Mouse (Mus musculus) spleen, adult 18-20 months (tissue): ENCODE data around the gene Aig1.
"Not testable (repeated sequence)": the region's sequence is repeated elsewhere in the genome, so short reads cannot be mapped to it uniquely, and the experiment has no call there.

Experiments used
- DNase-seq, 2 experiments: peaks; one replicate each; pipeline ENCODE4 v3.0.0; 2022; ENCODE audit warnings: mixed read lengths in 2 of 2

Gene Aig1

GRCm38 (mm10) chr10:13868371-13869321, at the start of gene Aig1:
Gene Aig1 (minus strand): TSS chr10:13868980.
- peak; percentile 75 to 81 for DNase-seq

GRCm38 (mm10) chr10:13916645-13917342, 48.0 kb upstream of the Aig1 start:
- DNase-seq, result no peak

- no peak for DNase-seq
These were observed 46.4 kb upstream of the Aig1 start for GRCm38 (mm10) chr10:13915211-13915610.

- DNase-seq, result peak; percentile 7 to 21
These were observed 44.9 kb upstream of the Aig1 start for GRCm38 (mm10) chr10:13913689-13914088.

GRCm38 (mm10) chr10:13906261-13906741, 37.5 kb upstream of the Aig1 start:
- no peak for DNase-seq

- DNase-seq, result no peak
These were observed 36.8 kb upstream of the Aig1 start for GRCm38 (mm10) chr10:13905618-13906017.

- not testable (repeated sequence) for DNase-seq
These were observed 24.0 kb upstream of the Aig1 start for GRCm38 (mm10) chr10:13892762-13893161.

GRCm38 (mm10) chr10:13882975-13883875, 14.4 kb upstream of the Aig1 start:
- no peak for DNase-seq

- peak in 1 of 2 experiments; percentile 21 for DNase-seq
These were observed 13.7 kb upstream of the Aig1 start for GRCm38 (mm10) chr10:13882490-13882889.

- DNase-seq, result no peak
These were observed 9.9 kb upstream of the Aig1 start for GRCm38 (mm10) chr10:13878696-13879095.

- no peak for DNase-seq
These were observed 6.2 kb upstream of the Aig1 start for GRCm38 (mm10) chr10:13875038-13875420.

- DNase-seq, result no peak
These were observed 5.7 kb upstream of the Aig1 start for GRCm38 (mm10) chr10:13874301-13875037.

GRCm38 (mm10) chr10:13870531-13870930, 1.8 kb upstream of the Aig1 start:
- DNase-seq, result no peak

GRCm38 (mm10) chr10:13869322-13870035, 699 bp upstream of the Aig1 start:
- DNase-seq, result no peak

- DNase-seq, result no peak
These were observed 2.4 kb downstream of the Aig1 start for GRCm38 (mm10) chr10:13866391-13866790.

GRCm38 (mm10) chr10:13861115-13861909, 7.5 kb downstream of the Aig1 start:
- DNase-seq, result no peak

- no peak for DNase-seq
These were observed 12.3 kb downstream of the Aig1 start for GRCm38 (mm10) chr10:13856438-13856837.

- DNase-seq, result no peak
These were observed 12.8 kb downstream of the Aig1 start for GRCm38 (mm10) chr10:13855969-13856368.

GRCm38 (mm10) chr10:13855111-13855510, 13.7 kb downstream of the Aig1 start:
- DNase-seq, result no peak

GRCm38 (mm10) chr10:13850071-13850470, 18.7 kb downstream of the Aig1 start:
- no peak for DNase-seq
